Mouse (Mus musculus): Measurements from ENCODE around the gene Ppp2r3a. TPM values are rescaled to one million over a fixed set of nuclear protein-coding genes. Genes with fewer than 3 reads are reported as not detected.

The Ppp2r3a gene
- polyA plus RNA-seq (2012) = 0.03 and 0.04 TPM in 2 replicates

DNA sequence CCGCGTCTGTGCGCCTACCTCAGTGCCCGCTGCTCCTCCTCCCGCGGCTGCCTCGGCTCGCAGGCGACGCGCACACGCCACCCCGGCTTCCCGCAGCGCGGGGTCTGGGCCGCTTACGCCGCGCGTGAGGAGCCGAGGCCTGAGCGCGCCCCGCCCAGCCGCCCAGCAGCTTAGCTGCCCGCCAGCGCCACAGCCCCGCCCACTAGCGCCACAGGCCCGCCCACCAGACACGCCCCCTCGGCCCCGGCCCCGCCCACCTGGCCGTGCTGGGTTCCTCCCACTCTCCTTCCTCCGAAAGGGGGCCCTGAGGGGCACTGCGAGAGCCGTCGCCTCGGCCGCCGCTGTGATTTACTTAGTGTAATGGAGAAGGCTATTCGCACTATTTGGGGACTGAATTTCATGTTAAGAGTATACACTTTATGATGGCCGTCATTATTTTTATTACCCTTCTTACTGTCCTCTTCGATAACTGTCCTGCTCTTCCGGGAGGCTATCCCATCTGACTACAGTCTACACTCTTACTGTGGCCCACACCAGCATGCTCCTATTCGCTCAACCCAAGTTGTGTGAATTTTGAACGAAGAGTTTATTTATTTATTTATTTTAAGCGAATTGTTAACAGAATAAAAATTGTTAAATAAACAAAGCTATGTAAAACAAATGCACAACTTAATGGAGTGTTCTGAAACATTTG is at the start of gene Ppp2r3a:
Gene Ppp2r3a (minus strand): TSS at position 152 of the 694 bp plus-strand sequence.
- TF ChIP-seq GATA1 (IDR thresholded peaks at IDR 0.05; ENCODE audit: low read length) (no peak), TAL1 (IDR thresholded peaks at IDR 0.05; ENCODE audit: low read length) (no peak)
- peaks cover 22% of the 10 kb centered on the region for H3K4me1 ChIP-seq (ENCODE audit: control insufficient read depth)
- peak within 1 kb of the TSS; percentile 80 for H3K4me3 ChIP-seq (replicated peaks)
- H3K9me3 ChIP-seq (ENCODE audit: control insufficient read depth, low read length) = no peaks in the 10 kb centered on the region
- H3K27me3 ChIP-seq (ENCODE audit: control insufficient read depth) = peaks cover 21% of the 10 kb centered on the region
- no peaks in the 10 kb centered on the region for H3K36me3 ChIP-seq (ENCODE audit: control insufficient read depth)

DNA sequence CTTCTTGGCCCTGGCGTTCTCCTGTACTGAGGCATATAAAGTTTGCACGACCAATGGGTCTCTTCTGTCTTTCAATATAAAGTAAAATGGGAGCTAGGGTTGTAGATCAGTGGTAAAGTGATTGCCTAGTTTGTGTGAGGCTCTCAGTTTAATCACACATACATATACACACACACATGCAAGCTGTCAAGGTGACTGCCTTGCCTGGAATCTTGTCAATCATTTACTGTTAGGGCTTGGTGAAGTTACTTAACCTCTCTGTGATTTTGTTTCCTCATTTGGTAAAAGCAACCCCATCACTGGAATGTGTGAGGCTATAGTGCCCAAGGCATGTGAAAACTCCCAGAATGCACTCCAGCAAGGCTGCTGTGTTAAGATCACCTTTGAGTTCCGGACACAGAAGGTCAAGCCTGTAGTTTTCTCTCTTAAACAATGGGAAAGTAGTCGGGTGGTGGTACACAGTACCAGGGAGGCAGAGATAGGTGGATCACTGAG is 48.9 kb upstream of the Ppp2r3a start:
- TF ChIP-seq GATA1 (IDR thresholded peaks at IDR 0.05; ENCODE audit: low read length) (no peak), TAL1 (IDR thresholded peaks at IDR 0.05; ENCODE audit: low read length) (no peak)
- Histone ChIP-seq H3K4me1 (ENCODE audit: control insufficient read depth) (no peaks in the 10 kb centered on the region), H3K9me3 (ENCODE audit: control insufficient read depth, low read length) (peaks cover 6% of the 10 kb centered on the region), H3K36me3 (ENCODE audit: control insufficient read depth) (no peaks in the 10 kb centered on the region), H3K27me3 (ENCODE audit: control insufficient read depth) (no peaks in the 10 kb centered on the region), H3K4me3 (replicated peaks) (no peak overlapping the region)

GRCm38 (mm10) chr9:101291676-101292660 is 40.4 kb upstream of the Ppp2r3a start:
- H3K4me1 ChIP-seq (ENCODE audit: control insufficient read depth) = no peaks in the 10 kb centered on the region
- TF ChIP-seq TAL1 (IDR thresholded peaks at IDR 0.05; ENCODE audit: low read length) (no peak), GATA1 (IDR thresholded peaks at IDR 0.05; ENCODE audit: low read length) (no peak)
- peaks cover 2% of the 10 kb centered on the region; the same call in 1 of the 2 replicates for H3K9me3 ChIP-seq (ENCODE audit: control insufficient read depth, low read length)

DNA sequence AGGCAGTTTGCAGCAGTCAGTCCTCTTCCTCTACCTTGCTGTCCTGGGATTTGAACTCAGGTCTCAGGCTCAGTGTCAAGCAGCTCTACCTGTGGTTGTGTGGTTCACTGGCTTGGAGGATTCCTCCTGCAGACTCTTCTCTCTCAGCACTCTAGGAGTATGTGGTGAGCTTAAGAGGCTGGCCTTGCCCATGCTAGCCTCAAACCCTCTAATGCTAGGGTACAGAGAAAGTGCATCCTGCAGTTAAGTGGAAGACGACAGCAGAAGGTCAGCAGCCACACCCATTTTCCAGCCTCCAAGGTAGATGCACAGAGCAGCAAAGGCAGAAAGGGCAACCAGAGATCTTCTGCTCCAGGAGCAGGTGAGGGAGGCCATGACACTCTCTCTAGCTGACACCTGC is 39.3 kb upstream of the Ppp2r3a start:
- Histone ChIP-seq H3K4me3 (replicated peaks) (no peak overlapping the region), H3K36me3 (ENCODE audit: control insufficient read depth) (no peaks in the 10 kb centered on the region), H3K4me1 (ENCODE audit: control insufficient read depth) (no peaks in the 10 kb centered on the region), H3K27me3 (ENCODE audit: control insufficient read depth) (no peaks in the 10 kb centered on the region), H3K9me3 (ENCODE audit: control insufficient read depth, low read length) (peaks cover 2% of the 10 kb centered on the region; the same call in 1 of the 2 replicates)
- no peak for TF ChIP-seq GATA1 (IDR thresholded peaks at IDR 0.05; ENCODE audit: low read length)

More at GRCm38 (mm10) chr9:101291676-101292660, 40.4 kb upstream of the Ppp2r3a start:
- Histone ChIP-seq H3K27me3 (ENCODE audit: control insufficient read depth) (no peaks in the 10 kb centered on the region), H3K36me3 (ENCODE audit: control insufficient read depth) (no peaks in the 10 kb centered on the region), H3K4me3 (replicated peaks) (no peak overlapping the region)

DNA sequence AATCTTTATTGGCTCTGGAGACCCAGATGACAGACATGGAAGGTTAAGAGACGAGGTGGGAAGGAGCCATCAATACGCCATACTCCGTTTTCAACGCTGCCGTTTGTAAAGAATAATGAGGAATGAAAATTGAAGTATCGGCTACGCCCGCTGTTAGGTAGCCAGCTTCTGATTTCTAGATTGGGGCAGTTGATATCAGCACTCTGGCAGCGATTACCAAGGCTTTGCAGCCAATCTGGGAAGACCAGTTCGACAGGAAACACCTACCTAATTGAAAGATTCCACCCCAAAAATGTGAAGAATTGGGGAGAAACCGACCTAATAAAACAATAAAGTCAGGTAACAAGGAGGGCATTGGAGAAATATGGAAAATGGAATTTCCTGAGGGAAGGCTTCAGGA is 38.2 kb upstream of the Ppp2r3a start:
- Histone ChIP-seq H3K27me3 (ENCODE audit: control insufficient read depth) (no peaks in the 10 kb centered on the region), H3K4me1 (ENCODE audit: control insufficient read depth) (no peaks in the 10 kb centered on the region)
- TF ChIP-seq GATA1 (IDR thresholded peaks at IDR 0.05; ENCODE audit: low read length) (no peak), TAL1 (IDR thresholded peaks at IDR 0.05; ENCODE audit: low read length) (no peak)

DNA sequence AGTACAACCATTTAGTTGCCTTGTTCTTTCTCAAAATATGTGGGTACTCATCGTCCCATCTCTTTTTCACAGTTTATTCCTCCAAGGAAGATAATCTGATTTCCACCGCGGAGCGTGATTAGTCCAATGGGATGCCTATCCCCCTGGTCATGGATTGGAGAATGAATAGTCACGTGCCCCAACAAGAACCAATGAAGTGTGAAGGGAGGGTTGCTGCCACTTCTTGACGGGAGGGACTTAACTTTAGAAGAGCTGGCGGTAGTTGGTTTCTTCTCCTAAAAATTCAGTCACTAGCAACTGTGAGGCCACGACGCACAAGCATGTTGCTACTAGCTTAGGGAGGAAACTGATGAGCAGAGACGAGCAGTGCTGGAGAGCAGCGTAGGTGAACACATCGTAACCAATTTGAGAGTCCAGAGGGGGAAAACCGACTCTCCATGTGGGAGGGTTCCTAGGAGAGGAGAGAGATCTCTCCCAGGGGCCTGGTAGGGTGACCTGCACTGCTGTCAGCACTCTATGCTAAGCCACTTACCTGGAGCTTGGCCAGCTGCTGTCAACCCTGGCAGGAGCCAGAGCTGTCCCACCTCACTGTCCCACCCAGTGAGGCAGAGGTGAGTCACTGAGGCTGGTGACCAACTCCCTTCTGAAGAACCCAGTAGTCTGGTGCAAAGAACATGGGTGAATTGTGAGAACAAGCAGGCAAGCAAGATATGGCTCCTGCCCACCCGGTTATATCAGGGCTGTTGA is 37.5 kb upstream of the Ppp2r3a start:
- no peak overlapping the region for H3K4me3 ChIP-seq (replicated peaks)
- no peaks in the 10 kb centered on the region for H3K4me1 ChIP-seq (ENCODE audit: control insufficient read depth)
- H3K27me3 ChIP-seq (ENCODE audit: control insufficient read depth) = no peaks in the 10 kb centered on the region
- H3K36me3 ChIP-seq (ENCODE audit: control insufficient read depth) = no peaks in the 10 kb centered on the region
- peaks cover 2% of the 10 kb centered on the region; the same call in 1 of the 2 replicates for H3K9me3 ChIP-seq (ENCODE audit: control insufficient read depth, low read length)
- TF ChIP-seq TAL1 (IDR thresholded peaks at IDR 0.05; ENCODE audit: low read length) (no peak), GATA1 (IDR thresholded peaks at IDR 0.05; ENCODE audit: low read length) (no peak)

More for the DNA sequence above, 38.2 kb upstream of the Ppp2r3a start:
- H3K9me3 ChIP-seq (ENCODE audit: control insufficient read depth, low read length) = peaks cover 2% of the 10 kb centered on the region; the same call in 1 of the 2 replicates
- no peaks in the 10 kb centered on the region for H3K36me3 ChIP-seq (ENCODE audit: control insufficient read depth)
- H3K4me3 ChIP-seq (replicated peaks) = no peak overlapping the region

DNA sequence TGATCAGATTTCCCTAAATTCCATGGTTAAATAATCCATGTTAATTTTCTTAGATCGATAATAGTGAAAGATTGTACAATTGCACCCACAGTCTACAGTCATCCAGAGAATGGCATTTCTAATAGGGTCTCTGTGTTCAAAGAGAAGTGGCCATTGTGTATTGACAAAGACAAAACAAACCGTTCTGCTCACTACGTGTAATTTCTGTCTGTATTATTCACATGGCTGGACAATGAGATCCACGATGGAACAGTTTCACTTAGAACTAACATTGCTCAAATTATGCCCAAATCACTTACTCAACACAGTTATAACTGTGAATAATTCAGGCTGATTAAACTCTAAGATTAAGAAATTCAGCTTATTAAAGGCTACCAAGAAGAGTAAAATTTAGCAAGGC is 35.2 kb upstream of the Ppp2r3a start:
- no peak overlapping the region for H3K4me3 ChIP-seq (replicated peaks)
- no peaks in the 10 kb centered on the region for H3K36me3 ChIP-seq (ENCODE audit: control insufficient read depth)
- no peaks in the 10 kb centered on the region for H3K27me3 ChIP-seq (ENCODE audit: control insufficient read depth)
- H3K4me1 ChIP-seq (ENCODE audit: control insufficient read depth) = no peaks in the 10 kb centered on the region
- no peaks in the 10 kb centered on the region; the same call in 1 of the 2 replicates for H3K9me3 ChIP-seq (ENCODE audit: control insufficient read depth, low read length)
- TF ChIP-seq GATA1 (IDR thresholded peaks at IDR 0.05; ENCODE audit: low read length) (no peak), TAL1 (IDR thresholded peaks at IDR 0.05; ENCODE audit: low read length) (no peak)

DNA sequence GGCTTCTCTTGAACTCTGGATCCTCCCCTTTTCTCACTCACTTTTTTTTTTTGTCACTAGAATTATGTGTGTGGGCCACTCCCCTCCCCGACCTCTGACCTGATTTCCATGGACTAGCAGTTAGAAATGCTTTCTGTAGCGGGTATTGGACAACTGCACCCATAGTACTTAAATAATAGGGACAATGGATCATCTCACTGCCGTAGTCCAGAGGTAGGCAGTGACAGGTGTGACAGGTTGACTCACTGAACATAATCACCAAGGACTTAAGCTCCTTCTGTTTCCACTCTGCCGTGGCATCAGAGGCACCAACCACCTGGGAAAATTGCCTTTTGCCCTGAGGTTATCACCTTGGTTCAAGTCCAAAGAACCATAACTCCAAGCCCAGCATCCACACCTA is 32.5 kb upstream of the Ppp2r3a start:
- Histone ChIP-seq H3K9me3 (ENCODE audit: control insufficient read depth, low read length) (no peaks in the 10 kb centered on the region), H3K27me3 (ENCODE audit: control insufficient read depth) (no peaks in the 10 kb centered on the region), H3K4me3 (replicated peaks) (no peak overlapping the region), H3K4me1 (ENCODE audit: control insufficient read depth) (no peaks in the 10 kb centered on the region), H3K36me3 (ENCODE audit: control insufficient read depth) (no peaks in the 10 kb centered on the region)
- TF ChIP-seq GATA1 (IDR thresholded peaks at IDR 0.05; ENCODE audit: low read length) = no peak
- no peak for TF ChIP-seq TAL1 (IDR thresholded peaks at IDR 0.05; ENCODE audit: low read length)
